Mouse (Mus musculus) limb, embryonic 14.5 days (tissue): Measurements from ENCODE around the gene Fgd4. TPM values are rescaled to one million over a fixed set of nuclear protein-coding genes. Genes with fewer than 3 reads are reported as not detected.
"Not testable (repeated sequence)": the region's sequence is repeated elsewhere in the genome, so short reads cannot be mapped to it uniquely, and the experiment has no call there.

Experiments
- ATAC-seq: fragments of 200-750 bp; cut with Nextera tagmentation; 2 replicates; pipeline ENCODE4 v1.8.0; 2017; ENCODE audit warnings: low read depth, moderate number of reproducible peaks, moderate TSS enrichment; ENCODE audit not compliant: low FRiP score
- DNase-seq: peaks from one replicate; pipeline ENCODE4 v3.0.0-alpha.2; 2015; ENCODE audit warnings: low spot score
- H3K27ac ChIP-seq: fragments of 300-500 bp; sonication (generic); replicated peaks from 2 replicates; pipeline ENCODE4 v1.5.1; 2014; ENCODE audit warnings: low read depth, mild to moderate bottlenecking, low read length, moderate library complexity, mixed read lengths
- H3K27me3 ChIP-seq: fragments of 300-500 bp; sonication (generic); 2 replicates; pipeline ENCODE4 v1.6.1; 2014; ENCODE audit warnings: low read length, mixed read lengths; ENCODE audit not compliant: control insufficient read depth, insufficient read depth
- H3K36me3 ChIP-seq: fragments of 300-500 bp; sonication (generic); 2 replicates; pipeline ENCODE4 v1.6.1; 2014; ENCODE audit warnings: mild to moderate bottlenecking, low read length, moderate library complexity, mixed read lengths; ENCODE audit not compliant: control insufficient read depth, insufficient read depth
- H3K4me1 ChIP-seq: fragments of 300-500 bp; sonication (generic); 2 replicates; pipeline ENCODE4 v1.6.1; 2014; ENCODE audit warnings: antibody characterized with exemption, low read length, mixed read lengths; ENCODE audit not compliant: control insufficient read depth, insufficient read depth
- H3K4me2 ChIP-seq: fragments of 300-500 bp; sonication (generic); replicated peaks from 2 replicates; pipeline ENCODE4 v1.6.1; 2014; ENCODE audit warnings: low read depth, mild to moderate bottlenecking, low read length, moderate library complexity; ENCODE audit not compliant: severe bottlenecking
- H3K4me3 ChIP-seq: fragments of 300-500 bp; sonication (generic); replicated peaks from 2 replicates; pipeline ENCODE4 v1.5.1; 2014; ENCODE audit warnings: low read length
- H3K9ac ChIP-seq: fragments of 300-500 bp; sonication (generic); 2 replicates; pipeline ENCODE4 v1.6.1; 2014; ENCODE audit warnings: mild to moderate bottlenecking, low read depth, low read length, moderate library complexity; ENCODE audit not compliant: severe bottlenecking
- H3K9me3 ChIP-seq: fragments of 300-500 bp; sonication (generic); 2 replicates; pipeline ENCODE4 v1.6.1; 2016; ENCODE audit warnings: low read length; ENCODE audit not compliant: control insufficient read depth
- POLR2A ChIP-seq: fragments of 200-500 bp; IDR thresholded peaks from 2 replicates; pipeline ENCODE4 v1.8.0; 2012; ENCODE audit warnings: inconsistent platforms, mild to moderate bottlenecking, moderate library complexity, borderline replicate concordance; ENCODE audit not compliant: insufficient read depth, insufficient read length; ENCODE audit errors: extremely low read depth
- WGBS: fragments of 180-500 bp; shearing (Covaris S2); extraction: QIAGEN DNeasy Blood & Tissue Kit; methylation state at CpG from one replicate; pipeline ENCODE4 v1.1.7; 2014; 5-methylcytosine and 5-hydroxymethylcytosine counted together
- polyA plus RNA-seq, 2 experiments: library from polyadenylated mRNA; depleted of rRNA in 1 of 2; stranded (reverse) in 1 of 2; unstranded in 1 of 2; fragments of >200 nt; fragmentation: Nextera tagmentation in 1 of 2; extraction: Ambion mirVana in 1 of 2; gene quantifications; 2 replicates each; pipeline versions ENCODE4 v1.2.1 to v1.2.3; 2012 to 2014

Gene Fgd4
- polyA plus RNA-seq, 2 experiments, result 2.7 to 6.0 TPM

DNA sequence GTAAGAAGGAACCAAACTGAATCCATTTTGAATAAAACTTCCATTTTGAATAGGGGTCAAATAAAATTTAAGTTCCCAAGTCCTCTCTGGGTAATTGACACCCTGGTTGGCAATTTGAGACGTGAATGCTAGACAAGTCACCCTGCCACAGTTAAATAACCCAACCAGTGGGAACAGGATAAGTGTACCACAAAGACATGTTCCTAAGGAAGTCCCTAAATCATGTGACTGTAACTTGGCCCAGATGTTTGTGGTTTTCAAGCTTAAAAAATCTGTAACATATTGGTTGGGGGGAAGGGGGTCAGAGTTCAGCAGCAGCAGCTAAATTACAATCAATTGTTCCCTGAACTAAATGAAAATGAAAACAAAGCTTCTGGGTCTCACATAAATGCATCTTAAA is 161.9 kb downstream of the Fgd4 start:
- no peak overlapping the region for H3K9ac ChIP-seq
- ATAC-seq (no peak), DNase-seq (no peak)
- no peak overlapping the region for H3K27ac ChIP-seq
- H3K4me1 ChIP-seq, result no peaks in the 10 kb centered on the region
- peaks cover 11% of the 10 kb centered on the region for H3K36me3 ChIP-seq
- H3K9me3 ChIP-seq, result no peaks in the 10 kb centered on the region
- 21% methylated on average over 1 of the region's 1 CpGs for WGBS
- no peak for TF ChIP-seq POLR2A
- H3K27me3 ChIP-seq, result no peaks in the 10 kb centered on the region
- H3K4me2 ChIP-seq, result no peak overlapping the region
- H3K4me3 ChIP-seq, result no peak overlapping the region

DNA sequence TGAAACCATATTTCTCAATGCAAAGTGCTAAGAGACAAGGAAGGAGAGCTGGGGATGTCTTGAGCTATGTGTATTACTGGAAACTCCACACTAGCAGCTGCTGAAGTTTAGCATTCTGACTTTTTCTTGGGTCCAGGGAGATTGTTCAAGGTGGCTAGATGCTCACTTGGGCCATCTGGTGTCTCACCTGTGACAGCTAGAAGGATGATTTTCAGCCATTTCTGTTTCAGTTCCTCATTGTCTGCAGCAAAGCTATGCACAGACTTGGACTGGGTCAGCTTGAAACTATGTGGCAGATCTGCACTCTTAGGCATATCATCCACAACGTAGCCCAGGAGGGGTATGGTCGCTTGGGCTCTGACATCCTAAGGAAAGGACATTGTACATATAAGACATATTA is 177.9 kb downstream of the Fgd4 start:
- ATAC-seq (no peak), DNase-seq (no peak)
- TF ChIP-seq POLR2A, result no peak
- Histone ChIP-seq H3K4me3 (no peak overlapping the region), H3K4me2 (no peak overlapping the region), H3K9ac (no peak overlapping the region), H3K9me3 (no peaks in the 10 kb centered on the region), H3K36me3 (peaks cover 6% of the 10 kb centered on the region), H3K27me3 (no peaks in the 10 kb centered on the region), H3K4me1 (no peaks in the 10 kb centered on the region), H3K27ac (no peak overlapping the region)
- WGBS, result 94% methylated on average over 2 of the region's 2 CpGs

DNA sequence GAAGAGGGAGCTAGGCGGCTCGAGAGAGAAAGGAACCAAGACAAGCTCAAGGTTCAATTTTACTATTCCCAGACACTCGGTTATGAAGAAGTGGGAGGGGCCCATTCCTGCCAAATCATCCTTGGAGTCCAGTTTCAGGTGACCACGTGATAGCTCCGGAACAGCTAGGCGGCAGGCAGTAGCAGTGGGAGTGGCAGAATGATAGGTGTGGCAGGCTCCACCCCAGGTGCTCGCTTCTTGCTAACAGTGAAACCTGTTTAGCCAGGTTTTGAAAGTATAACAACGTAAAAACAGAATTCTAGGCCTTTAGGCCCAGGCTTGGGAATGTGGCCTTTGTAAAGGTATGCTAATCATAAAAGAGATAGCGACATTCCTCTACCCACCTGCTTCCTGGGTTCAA is 233.1 kb downstream of the Fgd4 start:
- not testable (repeated sequence) for H3K27ac ChIP-seq, H3K4me3 ChIP-seq, H3K9me3 ChIP-seq, H3K4me1 ChIP-seq, H3K9ac ChIP-seq, ATAC-seq, H3K36me3 ChIP-seq, H3K4me2 ChIP-seq, H3K27me3 ChIP-seq
- peak; percentile 8 for DNase-seq
- WGBS, result 63% methylated on average over 8 of the region's 9 CpGs

Other genes with a start within 250 kb of the Fgd4 start
- gene Dnm1l, start 241.6 kb downstream of the Fgd4 start, polyA plus RNA-seq (2012; rRNA removed), result 41.7 and 51.3 TPM in 2 replicates
- 54.1 and 54.7 TPM in 2 replicates for gene Dnm1l, start 241.6 kb downstream of the Fgd4 start, polyA plus RNA-seq (2014; fragmentation: Nextera tagmentation; extraction: Ambion mirVana)
- gene Olfr19, start 75.9 kb upstream of the Fgd4 start, polyA plus RNA-seq (2012; rRNA removed), result not detected in 2 replicates
- gene Olfr19, start 75.9 kb upstream of the Fgd4 start, polyA plus RNA-seq (2014; fragmentation: Nextera tagmentation; extraction: Ambion mirVana), result not detected in 2 replicates
- 0.09 TPM in 1 of 2 replicates, not detected in the other for gene Spag6l, start 228.9 kb upstream of the Fgd4 start, polyA plus RNA-seq (2012; rRNA removed)
- gene Spag6l, start 228.9 kb upstream of the Fgd4 start, polyA plus RNA-seq (2014; fragmentation: Nextera tagmentation; extraction: Ambion mirVana), result 0.19 TPM in 1 of 2 replicates, not detected in the other